Mouse (Mus musculus): ENCODE measurements around the gene 4930435E12Rik.
A peak's percentile ranks its signal among the peaks of the same experiment; 100 is the strongest.
"Not testable (repeated sequence)": the region's sequence is repeated elsewhere in the genome, so short reads cannot be mapped to it uniquely, and the experiment has no call there.

Gene 4930435E12Rik

DNA sequence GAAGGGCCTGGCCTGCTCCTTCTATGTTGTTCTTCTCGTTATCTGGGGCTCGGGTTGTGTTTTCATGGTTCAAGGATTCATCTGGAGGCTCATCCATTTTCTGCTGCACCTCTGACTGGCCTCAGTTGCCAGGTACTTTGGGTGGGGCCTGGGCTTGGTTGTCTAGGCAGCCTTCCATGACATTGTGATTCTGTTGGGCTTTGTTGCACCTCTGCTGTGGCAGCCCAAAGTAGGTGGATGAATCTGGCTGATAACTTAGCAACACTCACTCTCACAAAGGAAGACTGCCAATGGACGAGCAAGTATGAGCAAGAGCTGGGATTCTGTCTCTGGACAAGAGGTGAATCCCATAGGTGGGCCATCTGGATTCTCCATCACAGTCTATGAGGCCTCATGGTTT, at the start of gene 4930435E12Rik:
Gene 4930435E12Rik, minus strand, starts transcription at position 101 of the 400 bp plus-strand sequence.
- ATAC-seq (ENCODE audit: insufficient number of reproducible peaks, low FRiP score, low TSS enrichment): no peak

DNA sequence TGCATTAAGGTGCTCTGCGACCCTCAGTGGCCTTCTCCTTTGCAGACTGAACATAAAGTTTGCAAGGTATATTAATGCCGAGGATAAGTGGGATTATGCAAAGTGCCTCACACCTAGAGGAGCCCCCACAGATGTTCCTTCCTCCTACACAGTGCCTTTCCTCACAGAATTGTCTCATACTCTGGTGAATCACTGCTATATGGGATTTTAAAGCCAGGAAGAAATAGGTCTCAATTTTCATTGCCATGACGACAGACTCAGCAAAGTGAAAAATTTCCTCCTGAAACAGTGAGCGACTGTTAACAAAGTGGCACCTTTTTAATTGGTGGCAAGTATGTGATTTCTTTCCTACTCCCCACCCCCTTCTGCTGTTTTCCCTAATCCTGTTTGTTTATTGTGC, 45.9 kb upstream of the 4930435E12Rik start:
- ATAC-seq (ENCODE audit: insufficient number of reproducible peaks, low FRiP score, low TSS enrichment): no peak

DNA sequence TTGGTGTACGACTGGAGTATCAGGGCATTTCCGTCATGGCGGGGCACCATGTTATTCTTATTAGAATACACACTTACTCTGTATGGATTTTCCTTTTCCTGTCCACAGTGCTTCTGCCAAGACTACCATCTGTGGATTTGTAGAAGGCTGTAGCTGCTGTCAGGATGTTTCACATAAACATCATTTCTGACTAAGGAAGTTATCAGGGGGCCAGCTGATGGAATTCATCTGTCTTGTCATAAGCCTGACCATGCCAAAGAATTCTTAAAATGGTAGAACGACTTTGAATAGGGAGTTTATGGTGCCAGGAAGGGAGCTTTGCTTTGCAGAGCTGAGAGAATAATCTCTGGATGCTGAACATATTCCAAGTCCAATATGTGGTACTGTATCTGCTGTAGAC, 44.7 kb upstream of the 4930435E12Rik start:
- ATAC-seq (ENCODE audit: insufficient number of reproducible peaks, low FRiP score, low TSS enrichment): no peak

DNA sequence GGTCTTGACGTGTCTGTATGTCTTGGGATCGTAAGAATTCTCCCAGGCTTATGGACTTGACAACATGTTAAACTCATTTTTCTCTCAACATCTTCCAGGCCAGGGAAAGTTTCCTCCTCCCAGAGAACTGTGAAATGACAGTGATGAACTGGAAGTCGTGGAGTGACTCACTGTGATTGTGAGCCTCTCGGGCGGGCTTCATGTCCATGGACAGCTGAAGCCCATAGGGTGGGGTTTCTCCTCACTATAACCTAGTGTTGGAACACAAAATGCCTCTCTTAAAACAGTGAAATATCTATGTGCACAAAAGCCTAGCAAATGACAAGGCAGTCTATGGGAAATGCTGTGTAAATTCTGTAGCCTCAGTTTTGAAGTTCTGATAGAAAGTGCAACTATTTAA, 35.8 kb upstream of the 4930435E12Rik start:
- no peak for ATAC-seq (ENCODE audit: insufficient number of reproducible peaks, low FRiP score, low TSS enrichment)

DNA sequence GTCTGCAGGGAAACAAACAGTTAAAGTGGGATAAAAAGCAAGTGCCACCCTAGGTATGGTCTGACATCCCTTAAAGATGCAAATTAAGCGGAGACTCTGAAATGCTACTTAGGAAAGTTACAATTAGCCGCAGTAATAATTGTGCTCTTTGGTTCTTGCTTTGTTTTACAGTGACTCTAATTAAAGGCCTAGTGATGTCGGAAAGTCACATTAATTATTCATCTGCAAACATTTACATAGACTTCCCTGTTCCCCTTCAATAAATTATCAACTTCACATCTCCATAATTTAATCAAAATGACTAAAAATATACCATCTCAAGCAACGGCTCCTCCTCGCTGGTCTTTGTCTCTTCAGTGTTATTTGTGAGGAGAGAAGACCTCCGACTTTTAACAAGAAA, 32.0 kb upstream of the 4930435E12Rik start:
- ATAC-seq (ENCODE audit: insufficient number of reproducible peaks, low FRiP score, low TSS enrichment): no peak

DNA sequence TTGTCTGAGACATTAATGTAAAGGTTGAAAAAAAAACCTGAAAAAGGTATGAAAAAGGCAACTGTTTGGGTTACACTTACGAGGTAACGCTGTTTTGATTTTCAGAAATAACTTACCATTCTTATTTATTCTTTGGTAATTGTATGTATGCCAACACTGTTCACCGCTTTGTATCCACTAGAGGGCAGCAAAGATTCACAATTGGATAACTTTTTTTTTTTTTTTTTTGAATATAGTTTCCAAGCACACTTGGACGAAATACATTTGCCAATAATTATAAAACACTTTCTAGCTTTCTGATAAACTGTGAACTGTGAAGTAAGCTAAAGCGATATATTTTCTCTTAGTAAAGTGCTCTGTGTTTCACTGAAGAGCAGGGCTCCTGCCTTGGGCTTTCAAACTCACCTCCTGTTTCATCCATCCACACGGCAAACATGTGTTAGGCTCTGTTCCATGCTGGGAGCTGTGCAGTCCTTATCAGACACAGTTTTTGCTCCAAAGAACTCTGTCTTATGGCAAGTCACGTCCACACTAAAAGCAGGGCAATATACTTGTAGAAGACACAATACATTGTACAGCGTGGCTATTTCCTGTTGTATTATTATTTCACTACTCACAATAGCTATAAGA, 29.7 kb upstream of the 4930435E12Rik start:
- ATAC-seq (ENCODE audit: insufficient number of reproducible peaks, low FRiP score, low TSS enrichment): 0 out of 2 replicates have a peak, but pooled peaks have one; percentile 20

DNA sequence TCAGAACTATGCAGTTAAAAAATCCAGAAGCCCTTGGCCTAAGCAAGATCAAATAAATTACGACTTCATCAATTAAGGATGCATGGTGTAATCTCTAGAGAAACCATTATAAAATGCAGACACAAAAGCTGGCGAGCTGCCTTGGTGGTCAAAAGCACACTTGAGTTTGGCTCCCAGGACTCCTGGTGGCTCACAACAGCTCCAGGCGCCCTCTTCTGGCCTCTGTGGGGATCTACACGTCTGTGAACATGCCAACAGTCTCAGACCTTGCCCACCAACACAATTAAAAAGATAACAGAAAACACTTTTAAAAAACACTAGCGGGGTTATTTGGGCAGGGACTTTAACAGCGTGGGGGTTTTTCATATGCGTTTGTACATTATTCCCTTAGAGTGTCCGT, 16.0 kb downstream of the 4930435E12Rik start:
- no peak for ATAC-seq (ENCODE audit: insufficient number of reproducible peaks, low FRiP score, low TSS enrichment)

DNA sequence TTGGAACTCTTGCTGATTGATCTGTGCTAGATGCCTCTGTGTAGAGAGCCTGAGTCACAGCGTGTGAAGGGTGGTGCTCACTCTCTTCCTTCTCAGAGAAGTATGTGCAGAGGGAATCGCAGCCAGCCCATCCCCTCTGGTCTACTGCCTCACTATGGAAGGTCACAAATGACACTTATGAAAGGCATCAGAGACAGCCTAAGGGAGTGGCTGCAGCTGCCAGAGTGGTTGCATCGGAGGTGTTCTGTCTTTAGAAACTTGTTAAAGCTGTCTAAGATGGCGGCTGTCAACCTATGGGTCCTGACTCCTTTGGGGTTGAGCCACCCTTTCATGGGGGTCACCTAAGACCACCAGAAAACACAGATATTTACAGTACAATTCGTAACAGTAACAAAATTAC, 18.4 kb downstream of the 4930435E12Rik start:
- ATAC-seq (ENCODE audit: insufficient number of reproducible peaks, low FRiP score, low TSS enrichment): no peak

DNA sequence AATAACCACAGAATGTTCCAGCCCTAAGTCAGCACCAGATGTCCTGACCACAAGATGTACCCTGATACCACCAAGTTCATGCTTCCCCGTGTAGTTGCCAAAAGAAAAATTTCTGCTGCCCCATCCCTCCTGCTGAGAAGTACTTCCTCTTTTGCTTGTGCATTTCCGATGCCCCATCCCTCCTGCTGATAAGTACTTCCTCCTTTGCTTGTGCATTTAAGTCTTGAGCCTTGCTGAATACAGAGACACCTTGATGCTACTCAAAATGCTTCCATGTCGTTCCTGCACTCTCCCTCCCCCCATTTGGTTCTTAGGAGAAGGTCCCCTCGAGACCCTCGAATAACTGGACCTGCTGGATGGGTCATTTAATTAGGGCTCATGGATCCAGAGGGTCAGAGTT, 20.8 kb downstream of the 4930435E12Rik start:
- ATAC-seq (ENCODE audit: insufficient number of reproducible peaks, low FRiP score, low TSS enrichment): not testable (repeated sequence)

DNA sequence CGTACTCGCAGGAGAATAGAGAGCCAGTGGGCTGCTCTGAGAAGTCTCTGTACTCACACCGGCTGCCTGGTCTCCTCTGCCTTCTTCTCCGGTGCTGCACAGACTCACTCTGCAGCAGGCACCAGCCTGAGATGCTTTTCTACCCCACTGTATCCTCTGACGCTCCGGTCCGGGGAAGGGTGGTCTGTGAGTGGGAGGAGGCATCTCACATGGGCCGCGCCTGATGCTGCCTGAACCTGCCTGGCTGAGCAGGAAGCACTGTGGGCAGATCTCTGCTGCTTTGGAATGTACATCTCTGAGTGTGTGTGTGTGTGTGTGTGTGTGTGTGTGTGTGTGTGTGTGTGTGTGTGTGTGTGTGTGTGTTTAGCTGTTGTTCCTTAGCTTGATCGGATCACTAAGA, 28.5 kb downstream of the 4930435E12Rik start, which contains the start of gene Upk1b:
Gene Upk1b, minus strand, starts transcription at position 238 of the 400 bp plus-strand sequence.
- no peak for ATAC-seq (ENCODE audit: insufficient number of reproducible peaks, low FRiP score, low TSS enrichment)

DNA sequence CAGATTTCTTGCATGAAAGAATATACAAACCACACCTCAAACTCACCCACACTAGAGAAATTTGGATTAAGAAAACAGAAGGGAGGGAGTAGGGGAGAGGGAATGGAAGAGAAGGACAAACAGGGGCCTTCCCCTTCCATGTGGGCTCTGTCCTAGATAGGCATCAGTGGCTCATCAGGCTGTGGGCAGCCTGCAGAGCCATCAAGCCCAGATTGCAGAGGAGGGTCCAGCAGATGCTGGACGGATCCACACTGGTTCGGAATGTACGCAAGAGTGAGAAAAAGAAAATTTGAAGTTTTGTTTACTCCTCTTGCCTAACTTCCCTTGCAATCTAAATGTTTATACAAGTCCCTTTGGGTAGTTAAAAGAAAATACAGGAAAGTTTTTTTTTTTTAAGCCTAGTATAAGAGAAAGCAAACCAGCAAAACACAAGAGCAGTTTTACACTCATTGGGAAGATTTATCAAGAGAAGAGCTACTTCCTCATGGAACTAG, 29.5 kb downstream of the 4930435E12Rik start:
- no peak for ATAC-seq (ENCODE audit: insufficient number of reproducible peaks, low FRiP score, low TSS enrichment)

DNA sequence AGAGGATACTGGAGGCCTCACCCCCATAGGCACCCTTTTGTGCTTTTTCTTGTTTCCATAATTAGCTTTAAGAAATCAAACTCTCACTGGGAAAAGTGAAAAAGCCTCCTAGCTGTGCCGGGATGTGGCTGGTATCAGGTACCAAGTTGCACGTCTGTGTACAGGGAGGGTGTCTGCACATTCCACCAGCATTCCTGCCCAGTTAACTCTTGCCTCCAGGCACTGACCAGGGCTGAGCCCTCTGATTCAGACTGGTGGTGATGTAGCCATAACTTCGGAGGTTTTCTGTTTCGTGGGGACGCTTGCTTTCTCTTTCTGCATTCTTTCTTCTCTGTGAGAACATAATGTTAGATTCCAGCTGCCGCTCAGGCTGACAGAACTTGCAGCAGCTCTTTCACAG, 35.4 kb downstream of the 4930435E12Rik start:
- no peak for ATAC-seq (ENCODE audit: insufficient number of reproducible peaks, low FRiP score, low TSS enrichment)

DNA sequence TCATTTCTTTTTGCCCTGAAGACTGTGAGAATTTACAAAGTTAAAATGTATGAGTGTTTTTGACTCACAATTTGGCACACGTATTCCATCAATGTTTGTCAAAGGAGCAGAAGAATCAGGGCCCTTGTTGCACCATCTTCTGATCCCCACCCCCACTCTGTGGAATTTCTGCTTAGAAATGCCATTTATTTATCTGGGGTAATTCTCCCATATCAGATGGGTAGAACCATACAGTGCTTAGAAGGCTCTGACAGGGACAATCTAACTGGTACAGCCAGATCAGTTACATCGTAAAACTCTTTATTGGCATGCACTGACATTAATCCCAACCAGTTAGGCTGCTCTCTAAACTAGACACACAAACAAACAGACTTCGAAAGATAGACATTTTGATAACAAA, 38.6 kb downstream of the 4930435E12Rik start:
- ATAC-seq (ENCODE audit: insufficient number of reproducible peaks, low FRiP score, low TSS enrichment): no peak

DNA sequence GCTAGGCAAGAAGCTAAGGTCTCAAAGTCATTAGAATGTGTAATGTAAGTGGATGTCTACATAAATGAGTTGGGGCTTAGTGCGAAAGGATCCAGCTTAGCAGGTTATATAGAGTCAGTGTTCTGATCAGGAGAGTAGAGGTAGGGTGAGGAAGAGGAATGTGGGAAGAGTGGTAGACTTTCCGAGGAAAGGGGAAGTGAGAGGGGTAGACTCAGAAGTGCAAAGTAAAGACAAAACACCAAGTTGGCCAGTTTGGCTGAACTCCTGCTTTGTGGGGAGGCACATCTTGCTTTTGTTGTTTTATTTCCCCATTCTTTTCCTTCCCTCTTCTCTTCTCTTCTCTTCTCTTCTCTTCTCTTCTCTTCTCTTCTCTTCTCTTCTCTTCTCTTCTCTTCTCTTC, 39.5 kb downstream of the 4930435E12Rik start:
- ATAC-seq (ENCODE audit: insufficient number of reproducible peaks, low FRiP score, low TSS enrichment): no peak

DNA sequence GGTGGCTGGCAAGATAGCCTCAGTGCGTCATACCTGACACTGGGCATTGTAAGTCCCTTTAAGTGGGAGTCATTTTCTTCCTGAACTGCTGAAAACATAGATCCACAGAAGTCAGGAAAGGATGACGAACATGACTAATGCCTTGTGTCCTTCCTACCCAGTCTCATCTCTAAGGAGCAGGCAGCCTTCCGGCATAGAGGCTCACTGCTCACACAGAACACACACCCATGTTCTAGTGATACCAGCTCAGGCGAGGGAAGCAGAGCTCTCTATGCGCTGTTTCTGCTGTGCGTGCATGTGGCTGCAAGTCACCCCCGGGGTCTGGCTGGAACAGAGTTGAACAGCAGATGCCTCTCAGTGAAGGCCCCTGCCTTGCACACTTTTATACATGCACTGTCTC, 43.2 kb downstream of the 4930435E12Rik start:
- no peak for ATAC-seq (ENCODE audit: insufficient number of reproducible peaks, low FRiP score, low TSS enrichment)

DNA sequence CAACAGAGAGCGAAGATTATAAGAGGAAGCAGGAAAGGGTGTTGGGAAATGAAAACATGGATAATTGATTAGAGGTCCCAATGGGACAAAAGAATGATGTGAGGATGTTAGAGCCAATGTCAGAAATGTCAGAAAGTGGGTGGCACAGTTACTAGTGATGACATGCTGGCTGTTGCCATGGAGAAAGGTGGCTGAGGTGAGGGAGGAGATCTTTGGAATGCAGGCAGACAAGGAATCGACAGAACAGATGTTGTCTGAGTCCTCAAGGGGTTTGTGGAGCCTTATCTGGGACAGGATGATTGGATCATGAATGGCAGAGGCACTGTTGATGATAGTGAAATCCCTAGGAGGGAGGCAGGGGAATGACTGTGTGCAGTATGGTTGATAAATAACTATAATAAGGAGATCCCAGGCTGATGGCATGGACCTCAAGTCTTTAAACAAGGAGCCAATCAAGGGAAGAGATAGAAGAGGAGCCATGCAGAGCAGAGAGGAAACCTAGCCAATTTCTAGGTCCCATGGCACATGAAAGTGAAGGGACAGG, 46.0 kb downstream of the 4930435E12Rik start:
- ATAC-seq (ENCODE audit: insufficient number of reproducible peaks, low FRiP score, low TSS enrichment): no peak

DNA sequence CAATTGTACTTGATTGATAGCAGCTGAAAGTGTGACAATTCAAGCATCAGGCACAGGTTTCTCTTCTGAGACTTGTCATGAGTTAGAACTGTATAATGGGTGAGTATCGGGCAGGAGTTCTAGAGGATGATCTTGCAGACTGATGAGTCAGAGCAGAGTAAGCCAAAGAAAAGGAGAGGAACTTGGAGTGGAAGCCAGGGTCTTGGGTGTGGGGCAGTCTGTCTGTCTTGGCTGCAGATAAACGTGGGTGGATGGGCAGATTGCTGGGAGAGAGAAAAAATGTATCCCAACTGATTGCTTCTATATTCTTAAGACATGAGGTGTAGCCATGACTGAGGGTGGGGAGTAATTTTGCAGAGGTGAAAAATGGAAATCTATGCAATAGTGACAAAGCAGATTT, 46.6 kb downstream of the 4930435E12Rik start:
- ATAC-seq (ENCODE audit: insufficient number of reproducible peaks, low FRiP score, low TSS enrichment): no peak

DNA sequence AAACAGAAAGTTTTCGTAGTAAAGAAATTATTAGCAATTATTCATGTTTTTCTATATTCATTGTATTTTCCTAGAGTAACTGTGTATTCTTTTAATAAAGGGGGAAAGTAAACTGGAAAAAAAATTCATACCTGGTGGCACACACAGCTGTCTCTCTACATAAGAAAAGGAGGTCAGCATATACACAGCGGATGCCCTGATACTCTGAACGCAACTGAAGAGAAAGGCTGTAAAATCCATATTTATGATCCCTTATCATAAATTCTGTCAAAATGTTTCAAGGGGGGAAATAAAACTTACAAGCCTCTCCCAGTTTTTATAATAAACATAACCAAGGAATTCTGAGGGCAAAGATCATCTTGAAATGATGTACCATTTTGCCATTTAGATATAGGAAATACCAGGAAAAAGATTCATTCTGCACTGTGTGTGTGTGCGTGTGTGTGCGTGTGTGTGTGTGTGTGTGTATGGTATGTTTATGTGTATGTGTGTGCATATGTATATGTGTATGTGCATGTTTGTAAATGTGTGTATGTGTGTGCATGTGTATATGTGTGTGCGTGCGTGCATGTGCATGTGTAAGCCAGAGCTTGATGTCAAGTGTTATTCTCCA, 47.5 kb downstream of the 4930435E12Rik start:
- ATAC-seq (ENCODE audit: insufficient number of reproducible peaks, low FRiP score, low TSS enrichment): no peak

DNA sequence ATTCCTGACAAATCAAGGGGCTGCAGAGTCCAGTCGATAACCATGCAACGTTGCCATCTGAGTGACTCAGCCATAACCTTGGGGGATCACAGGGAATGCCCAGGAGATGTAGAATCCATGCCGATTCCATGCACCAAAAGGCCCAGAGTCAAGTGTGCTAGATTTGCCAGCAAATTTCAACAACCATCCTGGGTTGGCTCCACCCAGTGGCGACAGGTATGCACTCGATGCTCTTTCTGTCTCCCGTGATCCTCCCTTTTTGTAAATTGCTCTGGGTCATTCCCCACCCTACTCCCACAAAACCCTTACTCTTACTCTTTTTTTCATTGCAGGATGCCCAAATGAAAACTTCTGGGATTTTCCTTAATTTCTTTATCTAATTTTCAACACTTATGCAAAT, 52.2 kb downstream of the 4930435E12Rik start:
- no peak for ATAC-seq (ENCODE audit: insufficient number of reproducible peaks, low FRiP score, low TSS enrichment)

DNA sequence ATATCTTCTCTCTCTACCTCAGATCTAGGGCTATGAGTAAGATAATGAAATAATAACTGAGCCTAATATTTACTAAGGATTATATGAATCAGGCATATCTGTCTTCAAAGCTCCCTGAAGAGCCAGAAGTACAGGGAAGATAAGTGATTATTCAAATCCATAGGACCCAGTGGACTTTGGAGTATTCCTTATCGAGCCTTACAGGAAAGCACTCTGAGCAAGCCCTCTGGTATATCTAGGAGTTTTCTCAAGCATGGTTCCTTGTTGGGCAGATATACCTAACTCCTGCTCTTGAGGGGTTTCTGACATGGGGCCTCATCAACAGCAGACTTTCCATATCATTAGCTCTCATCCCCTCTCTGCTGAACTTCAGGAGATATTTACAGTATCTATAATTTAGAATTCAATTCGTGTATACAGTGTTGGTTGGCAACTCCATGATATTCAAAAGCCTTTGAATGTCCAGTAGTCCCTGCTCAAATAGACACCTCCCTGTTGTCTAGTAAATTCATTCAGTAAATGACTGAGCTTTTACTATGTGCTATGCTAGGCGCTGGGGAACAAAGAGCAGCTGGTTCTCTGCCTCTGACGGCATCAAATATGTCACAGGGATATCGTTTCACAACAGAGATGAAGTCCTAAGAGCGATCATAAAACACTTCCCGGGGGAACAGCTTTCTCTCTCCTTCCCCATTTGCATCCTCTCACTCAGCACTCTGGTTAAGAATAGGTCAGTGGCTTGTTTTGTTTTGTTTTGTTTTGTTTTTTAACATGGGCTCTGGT, 53.4 kb downstream of the 4930435E12Rik start:
- ATAC-seq (ENCODE audit: insufficient number of reproducible peaks, low FRiP score, low TSS enrichment): no peak

DNA sequence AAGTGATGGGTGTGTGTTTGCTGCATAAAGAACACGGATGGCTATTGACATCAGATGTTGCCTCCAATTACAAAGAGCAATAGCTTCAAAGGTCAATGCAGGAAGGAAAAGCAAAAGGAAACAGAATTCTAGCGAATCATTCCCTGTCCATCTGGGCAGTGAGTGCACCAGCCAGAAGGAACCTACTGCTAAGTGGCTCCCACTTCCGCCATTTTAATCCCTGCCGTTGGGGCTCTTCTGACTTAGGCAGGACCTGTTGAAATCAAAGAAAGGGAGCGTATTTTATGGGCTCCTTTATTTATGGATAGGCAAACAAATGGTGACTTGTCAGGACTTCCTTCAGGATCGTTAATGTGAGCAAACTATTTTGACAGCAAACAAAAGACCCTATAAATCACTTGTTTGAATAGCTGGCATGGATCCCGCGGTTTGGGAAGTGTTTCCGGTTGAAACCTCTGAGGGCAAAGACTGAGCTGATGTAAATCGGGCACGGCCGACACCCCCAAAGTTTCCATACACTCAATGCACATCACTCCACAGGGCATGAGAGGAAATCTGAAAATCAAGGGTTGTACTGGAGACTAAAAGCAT, 55.5 kb downstream of the 4930435E12Rik start:
- ATAC-seq (ENCODE audit: insufficient number of reproducible peaks, low FRiP score, low TSS enrichment): no peak
